In genomic region chr9:90774296-90774695, GRCm38 (mm10) we compare ENCODE assay signal across 17 mouse cellular contexts.
"Had no signal": no experiment of that assay in that cellular context is flagged by ENCODE, and none has a peak within 500 bp of the region (broad histone marks: within the 10 kb centered on the region; RNA-seq: fewer than 3 reads in every experiment).

No protein-coding gene starts in this region.

- H3K4me3 ChIP-seq: kidney, embryonic 15.5 days; limb, embryonic 12.5 days; limb, embryonic 15.5 days; liver, embryonic 15.5 days; midbrain, embryonic 12.5 days; midbrain, embryonic 15.5 days; neural tube, embryonic 13.5 days had no signal

- H3K9me3 ChIP-seq: kidney, embryonic 15.5 days; limb, embryonic 12.5 days; limb, embryonic 15.5 days; liver, embryonic 15.5 days; midbrain, embryonic 12.5 days; midbrain, embryonic 15.5 days; neural tube, embryonic 13.5 days had no signal

- DNase-seq: kidney, adult 11 months; kidney, adult 8-10 months; kidney, postnatal 10 days; kidney, postnatal 4 days; left cerebral cortex, postnatal 4 days; lung, adult 18-20 months; lung, postnatal 14 days; lung, postnatal 4 days; thymus, postnatal 25 days had no signal

- H3K27me3 ChIP-seq: kidney, embryonic 15.5 days; limb, embryonic 12.5 days; limb, embryonic 15.5 days; liver, embryonic 15.5 days; midbrain, embryonic 12.5 days; midbrain, embryonic 15.5 days; neural tube, embryonic 13.5 days had no signal

- H3K4me1 ChIP-seq: kidney, embryonic 15.5 days; limb, embryonic 12.5 days; limb, embryonic 15.5 days; liver, embryonic 15.5 days; midbrain, embryonic 12.5 days; midbrain, embryonic 15.5 days; neural tube, embryonic 13.5 days had no signal

- H3K4me2 ChIP-seq: kidney, embryonic 15.5 days; limb, embryonic 12.5 days; limb, embryonic 15.5 days; liver, embryonic 11.5 days; liver, embryonic 15.5 days; midbrain, embryonic 12.5 days; midbrain, embryonic 15.5 days; neural tube, embryonic 13.5 days had no signal

- H3K36me3 ChIP-seq: kidney, embryonic 15.5 days; limb, embryonic 12.5 days; limb, embryonic 15.5 days; liver, embryonic 15.5 days; midbrain, embryonic 12.5 days; midbrain, embryonic 15.5 days; neural tube, embryonic 13.5 days had no signal

- ATAC-seq: midbrain, embryonic 15.5 days had no signal

- H3K27ac ChIP-seq: kidney, embryonic 15.5 days; limb, embryonic 12.5 days; limb, embryonic 15.5 days; liver, embryonic 15.5 days; midbrain, embryonic 12.5 days; midbrain, embryonic 15.5 days; neural tube, embryonic 13.5 days had no signal

- H3K9ac ChIP-seq: kidney, embryonic 15.5 days; limb, embryonic 12.5 days; limb, embryonic 15.5 days; liver, embryonic 15.5 days; midbrain, embryonic 12.5 days; midbrain, embryonic 15.5 days; neural tube, embryonic 13.5 days had no signal
